In genomic region chr2:20339016-20339734, GRCm38 (mm10) we compare ENCODE assay signal across 10 mouse cellular contexts.
DNase-seq lines count a peak whose midpoint lies in the region; ATAC-seq and TF ChIP-seq lines count a peak whose summit lies in the region.
"Had no signal": no experiment of that assay in that cellular context is flagged by ENCODE, and none has a peak within 500 bp of the region (broad histone marks: within the 10 kb centered on the region; RNA-seq: fewer than 3 reads in every experiment).

No protein-coding gene starts in this region.

- peak overlapping the region; percentile 51 for H3K4me2 ChIP-seq in embryonic facial prominence, embryonic 13.5 days
- peak overlapping the region; percentile 42 for H3K4me2 ChIP-seq in hindbrain, embryonic 14.5 days (replicated peaks)
- peak overlapping the region; percentile 36 for H3K4me2 ChIP-seq in midbrain, postnatal 0 days (ENCODE audit: low read depth, low read length, poor library complexity, severe bottlenecking)

- no peak for ATAC-seq in embryonic facial prominence, embryonic 13.5 days (ENCODE audit: insufficient number of reproducible peaks, insufficient read depth, low FRiP score, low TSS enrichment, low read depth)
- no peak for ATAC-seq in hindbrain, embryonic 14.5 days (ENCODE audit: low FRiP score)
- no peak for ATAC-seq in midbrain, postnatal 0 days (ENCODE audit: low FRiP score)

- no peaks in the 10 kb centered on the region for H3K36me3 ChIP-seq in embryonic facial prominence, embryonic 13.5 days
- H3K36me3 ChIP-seq in hindbrain, embryonic 14.5 days (replicated peaks; ENCODE audit: control insufficient read depth, insufficient read depth), result no peaks in the 10 kb centered on the region
- H3K36me3 ChIP-seq in midbrain, postnatal 0 days (ENCODE audit: insufficient read depth, low read length), result no peaks in the 10 kb centered on the region

- DNase-seq in kidney, postnatal 14 days, result peak; percentile 14
- no peak for DNase-seq in kidney, postnatal 36 days
- no peak for DNase-seq in hindbrain, embryonic 14.5 days (ENCODE audit: low spot score)
- DNase-seq in midbrain, postnatal 0 days (ENCODE audit: low spot score), result no peak
- DNase-seq in adrenal gland, adult 2 months, result no peak
- DNase-seq in layer of hippocampus, postnatal 10 days (ENCODE audit: low spot score in 2 of 2), result no peak
- DNase-seq: right cerebral cortex, postnatal 14 days; thymus, postnatal 36 days had no signal

- peak overlapping the region; percentile 16; the same call in 1 of the 2 replicates for H3K4me3 ChIP-seq in embryonic facial prominence, embryonic 13.5 days
- H3K4me3 ChIP-seq in hindbrain, embryonic 14.5 days (replicated peaks; ENCODE audit: low read length), result 0 out of 2 replicates have a peak overlapping the region, but pooled peaks have one; percentile 6
- peak overlapping the region; percentile 5; the same call in 1 of the 2 replicates for H3K4me3 ChIP-seq in midbrain, postnatal 0 days (ENCODE audit: low read depth, low read length)

- no peaks in the 10 kb centered on the region for H3K4me1 ChIP-seq in embryonic facial prominence, embryonic 13.5 days
- H3K4me1 ChIP-seq in hindbrain, embryonic 14.5 days (replicated peaks; ENCODE audit: control insufficient read depth, insufficient read depth, low read length), result no peaks in the 10 kb centered on the region
- no peaks in the 10 kb centered on the region for H3K4me1 ChIP-seq in midbrain, postnatal 0 days (ENCODE audit: insufficient read depth, low read length)

- no peaks in the 10 kb centered on the region for H3K27me3 ChIP-seq in embryonic facial prominence, embryonic 13.5 days
- H3K27me3 ChIP-seq in hindbrain, embryonic 14.5 days (ENCODE audit: control insufficient read depth, insufficient read depth, low read length), result no peaks in the 10 kb centered on the region
- H3K27me3 ChIP-seq in midbrain, postnatal 0 days (ENCODE audit: insufficient read depth, low read length), result no peaks in the 10 kb centered on the region

- WGBS in embryonic facial prominence, embryonic 13.5 days, result 55% methylated on average over 7 of the region's 7 CpGs
- WGBS in hindbrain, embryonic 14.5 days, result 50% methylated on average over 7 of the region's 7 CpGs
- 40% methylated on average over 7 of the region's 7 CpGs for WGBS in midbrain, postnatal 0 days

- no peak overlapping the region for H3K27ac ChIP-seq in embryonic facial prominence, embryonic 13.5 days
- no peak overlapping the region for H3K27ac ChIP-seq in hindbrain, embryonic 14.5 days
- H3K27ac ChIP-seq in midbrain, postnatal 0 days (ENCODE audit: low read depth, low read length), result no peak overlapping the region
- H3K27ac ChIP-seq: macrophage had no signal

- TF ChIP-seq CTCF in midbrain, postnatal 0 days (IDR thresholded peaks at IDR 0.05), result no peak

- no peaks in the 10 kb centered on the region for H3K9me3 ChIP-seq in embryonic facial prominence, embryonic 13.5 days
- no peaks in the 10 kb centered on the region for H3K9me3 ChIP-seq in hindbrain, embryonic 14.5 days (ENCODE audit: control insufficient read depth, low read length)
- no peaks in the 10 kb centered on the region for H3K9me3 ChIP-seq in midbrain, postnatal 0 days (ENCODE audit: low read length)

- no peak overlapping the region for H3K9ac ChIP-seq in embryonic facial prominence, embryonic 13.5 days
- no peak overlapping the region for H3K9ac ChIP-seq in hindbrain, embryonic 14.5 days
- H3K9ac ChIP-seq in midbrain, postnatal 0 days (replicated peaks; ENCODE audit: low read length, poor library complexity, severe bottlenecking), result no peak overlapping the region
